Mouse (Mus musculus): Measurements from ENCODE around the gene Adpgk. TPM values are rescaled to one million over a fixed set of nuclear protein-coding genes. Genes with fewer than 3 reads are reported as not detected.

Gene Adpgk
- total RNA-seq (2021): 10 to 100 TPM; 17.0 to 17.5 TPM

DNA sequence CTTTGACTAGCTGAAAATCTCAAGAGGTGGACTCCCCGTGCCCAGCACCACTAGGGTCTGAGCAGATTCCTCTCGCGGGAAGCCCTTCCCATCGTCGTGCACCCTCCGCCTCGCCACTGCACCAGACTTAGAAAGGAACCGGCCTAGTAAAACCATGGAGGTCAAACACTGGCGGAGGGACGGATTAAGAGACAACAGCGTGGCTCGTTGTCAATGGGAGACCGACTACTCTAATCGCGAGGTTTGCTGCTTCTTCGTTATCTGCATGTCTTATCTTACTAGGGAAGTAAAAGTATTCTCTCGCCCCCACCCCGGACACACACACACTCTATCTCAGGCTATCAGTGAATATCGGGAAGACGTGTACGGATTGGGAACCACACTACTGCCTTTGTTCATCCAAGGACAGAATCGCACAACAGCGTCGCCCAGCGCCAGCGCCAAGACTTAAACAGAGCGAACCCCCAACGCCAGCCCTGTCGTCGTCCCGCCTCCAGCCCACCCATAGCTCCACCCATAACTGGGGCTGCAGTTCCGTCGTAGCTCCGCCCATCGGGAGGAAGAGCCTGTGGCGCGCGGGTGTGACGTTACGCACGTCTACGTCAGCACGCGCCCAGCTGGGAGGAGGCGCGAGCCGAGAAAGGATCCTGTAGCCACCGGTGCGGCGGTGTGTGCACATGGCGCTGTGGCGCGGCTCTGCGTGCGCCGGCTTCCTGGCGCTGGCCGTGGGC lies at the start of gene Adpgk:
Gene Adpgk (plus strand): TSS at position 602 of the 731 bp plus-strand sequence.
- peak; percentile 97 to 99 for DNase-seq

DNA sequence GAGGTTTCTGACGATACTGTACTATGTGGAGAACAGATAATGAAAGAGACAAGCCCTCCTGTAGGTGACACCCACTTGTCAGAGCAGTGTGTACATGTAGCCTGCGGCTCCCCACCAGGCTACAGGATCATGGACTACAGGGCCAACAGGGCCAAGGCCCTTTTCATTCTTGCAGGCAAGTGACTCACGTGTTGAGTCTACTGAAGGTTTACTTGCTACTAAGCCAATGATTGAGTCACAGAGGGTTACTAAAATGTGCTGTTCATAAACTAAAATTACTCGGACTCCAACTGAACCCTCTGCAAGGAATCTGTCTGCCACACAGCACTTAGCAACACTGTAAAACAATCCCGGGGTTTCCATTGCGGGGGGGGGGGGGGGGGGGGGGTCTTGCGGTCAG lies 46.2 kb upstream of the Adpgk start:
- DNase-seq: no peak

DNA sequence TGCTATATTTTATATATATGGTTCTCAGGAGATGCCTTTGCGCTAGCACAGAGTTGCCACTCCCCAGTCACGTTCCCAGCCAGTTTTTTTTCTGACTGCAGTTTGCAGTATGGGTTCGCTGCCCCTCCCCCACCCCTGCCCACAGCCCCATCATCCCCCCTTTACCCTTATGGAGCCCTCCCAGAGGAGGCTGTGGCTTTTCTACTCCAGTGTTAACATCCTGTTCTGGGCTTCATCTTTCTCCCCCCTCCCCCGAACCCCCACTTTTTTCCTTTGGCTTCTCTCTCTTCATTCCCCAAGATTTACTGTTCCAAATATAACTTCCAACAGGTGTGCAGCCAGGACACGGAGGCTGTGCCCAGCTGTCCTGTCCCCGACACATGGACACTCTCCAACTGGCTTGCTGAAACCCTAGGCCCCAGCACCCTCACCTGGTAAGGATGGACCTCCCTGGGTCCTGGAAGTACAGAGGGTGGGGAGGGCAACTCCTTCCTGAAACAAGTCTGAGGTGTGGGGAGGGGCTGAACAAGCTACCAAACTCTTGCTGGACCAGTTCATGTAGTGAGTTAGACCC lies 44.8 kb upstream of the Adpgk start:
- no peak for DNase-seq

DNA sequence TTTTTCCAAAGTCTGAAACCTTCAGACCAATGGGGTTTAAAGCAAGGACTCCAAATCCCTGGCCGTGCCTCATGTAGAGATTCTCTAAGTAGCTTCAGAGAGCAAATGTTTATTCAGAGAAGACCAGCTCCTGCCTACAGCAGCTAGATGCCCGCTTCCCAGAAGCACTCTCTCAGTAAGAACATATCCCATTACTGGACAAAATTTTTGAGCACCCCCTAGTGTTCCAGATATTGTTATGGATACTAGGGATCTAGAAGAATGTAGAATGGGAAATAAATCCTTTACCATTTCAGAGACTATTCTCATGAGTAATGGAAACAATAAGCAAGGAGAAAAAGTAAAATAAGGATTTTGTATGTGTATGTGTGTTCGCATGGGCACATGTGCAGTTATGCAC lies 42.0 kb upstream of the Adpgk start:
- DNase-seq: no peak

DNA sequence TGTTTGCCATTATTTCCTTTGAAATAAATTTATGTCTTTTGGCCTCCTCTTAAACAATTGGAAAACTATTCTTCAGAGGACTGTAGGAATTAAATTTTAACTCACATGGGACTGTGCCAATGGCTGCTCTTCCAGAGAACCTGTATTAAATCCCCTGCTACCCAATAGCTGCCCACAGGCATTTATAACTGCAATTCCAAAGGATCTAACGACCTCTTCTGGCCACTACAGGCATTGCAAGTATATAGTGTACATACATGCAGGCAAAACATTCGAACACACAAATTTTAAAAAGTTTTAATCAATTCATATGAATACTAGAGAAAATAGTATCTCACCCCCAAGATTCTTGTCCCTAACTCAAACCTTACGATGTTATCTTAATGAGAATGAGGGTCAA lies 41.1 kb upstream of the Adpgk start:
- DNase-seq: no peak

DNA sequence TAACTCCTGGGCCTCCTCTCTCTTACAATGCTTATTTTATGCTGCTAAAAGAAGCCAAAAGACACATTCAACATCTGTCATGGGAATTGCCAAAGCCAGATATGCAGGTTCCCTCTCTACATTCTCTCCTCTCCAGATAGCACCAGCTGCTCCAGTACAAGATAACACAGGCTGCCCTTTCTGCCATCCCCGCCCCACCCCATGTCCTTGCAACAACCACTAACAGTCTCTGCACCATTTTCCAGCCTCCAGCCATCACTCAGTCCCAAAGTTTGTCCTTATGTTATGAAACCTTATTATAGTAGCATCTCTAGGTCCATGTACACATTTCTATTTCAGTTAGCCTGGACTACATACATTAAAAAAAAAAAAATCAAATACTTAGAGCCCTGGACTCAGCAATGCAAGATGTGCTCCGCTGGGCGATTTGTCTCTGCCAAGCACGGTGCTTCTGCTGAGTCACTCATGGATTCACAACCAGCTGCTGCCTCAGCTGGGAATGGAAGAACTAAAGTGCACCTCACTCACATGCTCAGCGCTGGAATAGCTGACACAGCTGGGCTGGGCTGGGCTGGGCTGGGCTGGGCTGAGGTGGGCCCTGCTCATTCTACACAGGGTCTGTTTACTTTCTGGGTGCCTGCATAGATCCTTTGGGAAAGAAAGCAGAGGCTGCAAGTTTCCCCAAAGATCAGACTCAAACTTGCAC lies 36.5 kb upstream of the Adpgk start:
- no peak for DNase-seq

DNA sequence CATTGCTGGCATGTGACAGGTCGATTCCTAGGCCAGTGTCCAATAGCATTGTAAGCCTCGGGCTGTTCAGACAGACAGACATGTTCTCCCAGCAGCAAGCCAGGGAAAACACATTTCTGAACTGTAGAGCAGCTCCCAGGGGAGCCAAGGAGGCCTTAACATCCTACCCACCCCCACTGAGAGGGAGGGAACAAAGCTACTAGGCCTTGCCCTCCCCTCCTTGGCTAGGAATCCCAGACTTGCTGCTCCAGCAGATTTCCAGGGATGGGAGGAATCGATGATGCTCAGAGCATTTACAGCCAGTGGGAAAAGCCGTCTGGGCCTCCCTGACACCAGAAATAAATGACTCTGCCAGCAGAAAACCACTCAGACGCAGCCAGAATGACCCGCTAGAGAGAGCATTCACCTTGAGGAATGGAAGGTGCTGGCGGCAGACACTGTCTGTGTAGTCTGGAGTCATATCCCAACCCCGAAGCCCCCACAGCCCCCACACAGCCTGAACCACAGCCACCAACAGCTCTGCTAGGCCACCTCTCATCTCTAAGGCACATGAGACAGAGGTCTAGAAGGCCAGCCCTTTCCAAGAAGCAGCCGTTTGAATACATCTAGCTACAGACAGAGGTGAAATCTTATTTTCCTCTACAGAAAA lies 31.4 kb upstream of the Adpgk start:
- DNase-seq: no peak

- DNase-seq: no peak
Measured at GRCm38 (mm10) chr9:59266332-59266731, 25.0 kb upstream of the Adpgk start.

- peak; percentile 17 to 31 for DNase-seq
Measured at GRCm38 (mm10) chr9:59269728-59270127, 21.6 kb upstream of the Adpgk start.

DNA sequence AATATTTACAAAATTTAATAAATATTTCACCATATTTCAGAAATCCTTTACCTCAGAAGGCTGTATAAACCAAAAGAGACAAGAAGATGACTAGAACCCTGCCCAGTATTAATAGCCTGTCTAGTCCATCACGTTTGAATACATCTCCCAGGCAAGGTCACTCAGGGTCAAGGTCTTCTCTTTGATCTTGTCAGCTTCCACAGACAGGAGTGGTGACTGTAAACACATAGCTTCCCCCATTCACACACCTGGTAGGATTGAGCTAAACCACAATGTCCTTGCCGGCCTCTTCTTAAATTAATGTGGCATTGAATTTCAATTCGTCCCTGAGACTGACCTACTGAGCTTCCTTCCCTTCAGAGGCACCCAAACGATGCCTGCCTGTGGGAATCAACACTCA lies 20.3 kb upstream of the Adpgk start:
- no peak for DNase-seq

DNA sequence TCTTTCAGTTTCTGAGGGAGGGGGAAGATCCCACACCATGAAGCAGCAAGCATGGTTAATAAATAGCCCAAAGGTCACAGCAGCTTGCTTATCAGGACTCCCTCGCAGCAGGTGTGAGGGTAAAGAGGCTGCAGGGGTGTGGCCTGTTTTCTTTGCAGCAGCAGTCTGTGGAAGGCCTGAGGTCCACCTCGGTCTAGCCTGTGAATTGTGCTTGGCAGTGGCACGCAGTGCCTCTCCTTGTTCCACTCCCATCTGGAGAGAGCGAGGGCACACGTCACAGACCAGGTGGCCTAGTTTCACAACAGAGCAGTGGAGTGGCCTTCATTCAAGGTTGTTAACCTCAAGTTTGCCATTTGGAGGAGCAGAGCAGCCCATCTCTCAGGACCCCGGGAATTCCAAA lies 19.6 kb upstream of the Adpgk start:
- no peak for DNase-seq

DNA sequence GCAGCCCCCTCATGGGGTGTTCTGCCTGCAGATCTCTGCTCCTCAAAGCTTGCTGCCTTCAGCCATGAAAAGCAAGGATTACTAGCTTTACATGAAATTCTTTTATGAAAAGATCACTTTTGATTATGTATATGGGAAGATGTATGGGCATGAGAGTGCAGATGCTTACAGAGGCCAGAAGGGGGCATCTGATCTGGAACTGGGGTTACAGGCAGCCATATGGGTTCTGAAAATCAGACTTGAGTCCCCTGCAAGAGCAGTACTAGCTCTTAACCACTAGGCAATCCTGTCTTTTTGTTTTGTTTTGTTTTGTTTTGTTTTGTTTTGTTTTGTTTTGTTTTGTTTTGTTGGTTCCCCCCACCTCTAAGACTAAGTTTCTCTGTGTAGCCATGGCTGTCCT lies 18.2 kb upstream of the Adpgk start:
- DNase-seq: no peak

GRCm38 (mm10) chr9:59274846-59275455 lies 16.4 kb upstream of the Adpgk start:
- no peak for DNase-seq

- no peak for DNase-seq
Measured at GRCm38 (mm10) chr9:59278199-59278598, 13.2 kb upstream of the Adpgk start.

GRCm38 (mm10) chr9:59278694-59279093 lies 12.7 kb upstream of the Adpgk start:
- no peak for DNase-seq

- no peak for DNase-seq
Measured at GRCm38 (mm10) chr9:59280888-59281287, 10.5 kb upstream of the Adpgk start.

DNA sequence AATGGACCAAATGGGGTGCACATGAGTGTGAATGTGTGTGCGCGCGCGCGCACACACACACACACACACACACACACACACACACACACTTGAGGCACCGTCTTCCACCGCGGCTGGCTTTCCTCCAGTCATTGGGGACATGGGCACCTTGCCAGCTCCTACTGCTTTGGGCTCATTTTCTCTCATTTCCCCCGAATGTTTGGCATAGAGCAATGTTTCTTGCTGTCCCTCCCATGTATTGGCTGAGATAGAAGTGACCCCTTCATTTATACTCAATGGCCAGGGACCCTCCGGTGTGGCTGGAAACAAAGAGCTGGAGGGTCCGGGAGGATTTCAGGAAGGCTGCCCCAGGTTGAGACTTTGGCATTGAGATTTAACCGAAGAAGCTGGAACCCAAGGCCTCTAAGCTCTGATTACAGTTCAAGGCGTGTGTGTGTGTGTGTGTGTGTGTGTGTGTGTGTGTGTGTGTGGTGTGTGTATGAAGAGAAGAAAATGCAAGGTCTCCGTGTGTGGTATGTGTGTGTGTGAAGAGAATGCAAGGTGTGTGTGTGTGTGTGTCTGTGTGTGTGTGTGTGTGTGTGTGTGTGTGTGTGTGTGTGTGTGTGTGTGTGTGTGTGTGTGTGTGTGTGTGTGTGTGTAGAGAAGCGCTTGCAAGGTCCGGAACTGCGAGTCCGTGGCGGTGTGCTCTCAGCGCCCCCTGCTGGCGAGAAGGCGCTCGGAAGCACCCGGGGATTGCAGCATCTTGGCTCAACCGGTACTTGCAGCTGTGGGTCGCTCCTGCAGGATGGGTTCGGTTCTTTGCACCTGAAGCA lies 9.3 kb upstream of the Adpgk start:
- peak; percentile 74 to 76 for DNase-seq

DNA sequence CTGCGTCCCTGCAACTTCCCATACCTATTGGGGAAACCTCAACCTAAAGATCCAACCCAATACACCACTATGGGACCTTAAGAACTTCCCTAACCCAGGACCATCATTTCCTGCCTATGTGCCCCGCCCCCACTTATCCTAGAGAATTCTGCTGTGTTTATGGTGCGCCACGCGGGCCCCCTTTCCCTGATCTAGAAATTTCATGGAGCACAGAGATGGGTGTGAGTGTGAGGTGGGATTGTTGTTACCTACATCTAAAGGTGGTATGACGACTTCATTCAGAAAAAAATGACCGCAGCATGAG lies 8.7 kb upstream of the Adpgk start:
- no peak for DNase-seq

GRCm38 (mm10) chr9:59285614-59286013 lies 5.7 kb upstream of the Adpgk start:
- DNase-seq: no peak

DNA sequence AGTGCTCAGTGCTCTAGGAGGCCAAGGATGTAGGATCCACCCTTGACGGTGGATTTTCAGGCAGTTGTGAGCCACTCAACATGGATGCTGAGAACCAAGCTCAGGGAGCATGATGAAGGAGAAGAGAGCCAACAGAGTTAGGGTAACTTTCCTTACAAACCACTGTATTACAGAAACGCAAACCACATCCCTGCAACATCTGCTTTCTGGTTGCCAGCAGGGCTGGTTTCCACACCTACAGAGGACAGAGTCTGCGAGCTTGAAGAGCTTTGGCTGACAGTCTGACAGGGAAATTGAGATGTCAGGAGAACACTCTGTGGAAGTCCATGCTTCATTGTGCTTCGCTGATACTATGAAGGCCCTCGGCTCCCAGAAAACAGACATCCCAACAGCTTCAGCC lies 3.3 kb upstream of the Adpgk start:
- DNase-seq: no peak

DNA sequence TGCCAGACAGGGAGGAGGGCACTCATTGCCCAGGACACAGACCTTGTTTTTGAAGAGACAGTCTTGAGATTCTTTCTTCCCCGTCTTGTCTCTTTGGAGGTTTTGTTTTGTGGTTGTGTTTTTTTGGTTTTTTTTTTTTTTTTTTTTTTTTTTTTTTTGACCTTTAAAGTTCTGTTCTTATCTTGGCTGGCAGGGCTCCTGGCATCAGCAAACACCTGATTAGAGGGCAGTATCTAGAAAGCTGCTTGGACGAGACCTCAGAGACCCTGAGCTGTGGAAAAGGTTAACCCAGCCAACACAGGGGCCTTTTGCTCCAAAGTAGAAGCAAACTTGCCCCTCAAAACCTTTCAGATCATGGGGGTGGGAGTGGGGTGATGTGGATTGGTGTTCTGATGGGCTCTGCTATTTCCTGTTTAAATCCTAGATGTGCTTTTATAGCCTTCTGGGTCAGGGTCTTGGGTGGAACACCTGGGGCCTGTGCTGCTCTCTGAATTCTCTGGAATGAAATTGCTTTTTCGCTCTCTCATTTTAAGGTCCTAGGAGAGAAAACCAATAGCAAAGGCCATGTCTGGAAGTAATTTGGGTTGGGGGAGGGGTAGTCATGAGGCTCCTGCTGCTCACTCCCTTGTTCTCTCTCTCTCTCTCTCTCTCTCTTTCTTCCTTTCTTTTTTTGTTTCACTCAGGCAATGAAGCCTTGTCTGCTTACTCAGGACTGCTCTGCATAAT lies 2.5 kb upstream of the Adpgk start:
- no peak for DNase-seq

Measured in layer of hippocampus, postnatal 36 days (tissue).